Mouse (Mus musculus) splenic B cell, adult 2 months (primary cell): ENCODE data around the gene Slc7a15.
"Not testable (repeated sequence)": the region's sequence is repeated elsewhere in the genome, so short reads cannot be mapped to it uniquely, and the experiment has no call there.

Experiments
- DNase-seq: peaks from one replicate; pipeline ENCODE4 v3.0.0-alpha.2; 2011; ENCODE audit warnings: low read depth, low spot score
- H3K27me3 ChIP-seq: 2 replicates; pipeline ENCODE4 v1.6.1; 2012; ENCODE audit warnings: mild to moderate bottlenecking, low read length, moderate library complexity, mixed read lengths; ENCODE audit not compliant: control insufficient read depth, poor library complexity, insufficient read depth, severe bottlenecking
- H3K36me3 ChIP-seq: 2 replicates; pipeline ENCODE4 v1.6.1; 2012; ENCODE audit warnings: mild to moderate bottlenecking, low read length, moderate library complexity, mixed read lengths; ENCODE audit not compliant: control insufficient read depth, poor library complexity, insufficient read depth, severe bottlenecking

Slc7a15 gene

DNA sequence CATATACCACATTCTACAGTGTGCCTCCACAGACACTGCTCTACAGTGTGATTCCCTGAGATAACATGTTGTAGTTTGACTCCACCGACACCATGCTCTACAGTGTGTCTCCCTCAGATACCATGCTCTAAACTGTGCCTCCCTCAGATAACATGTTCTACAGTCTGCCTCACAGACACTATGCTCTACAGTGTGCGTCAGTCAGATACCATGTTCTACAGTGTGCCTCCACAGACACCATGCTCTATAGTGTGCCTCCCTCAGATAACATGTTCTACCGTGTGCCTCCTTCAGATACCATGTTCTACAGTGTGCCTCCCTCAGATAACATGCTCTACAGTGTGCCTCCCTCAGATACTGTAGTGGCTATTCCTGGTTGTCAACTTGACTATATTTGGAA is 10.2 kb upstream of the Slc7a15 start:
- no peaks in the 10 kb centered on the region for H3K27me3 ChIP-seq
- H3K36me3 ChIP-seq, result no peaks in the 10 kb centered on the region
- DNase-seq, result no peak

DNA sequence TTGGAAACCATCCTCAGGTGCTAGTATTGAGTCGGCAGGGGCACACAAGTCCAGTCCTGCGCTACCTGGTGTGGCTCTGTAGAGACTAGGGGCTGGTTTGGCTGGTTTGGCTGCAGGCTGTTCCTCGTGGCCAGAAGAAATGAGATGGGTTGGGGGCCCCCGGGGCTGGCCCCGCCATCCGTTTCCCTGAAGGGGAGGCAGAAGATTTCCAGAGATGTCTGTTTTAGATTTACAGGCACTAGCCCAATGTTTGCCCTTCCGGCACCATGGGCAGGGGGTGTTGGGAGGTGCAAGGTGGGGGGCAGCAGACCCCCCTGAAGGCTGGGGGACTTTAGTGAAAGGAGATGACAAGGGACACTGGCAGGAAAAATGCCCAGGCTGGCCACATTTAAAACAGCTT is 3.3 kb downstream of the Slc7a15 start:
- H3K27me3 ChIP-seq, result no peaks in the 10 kb centered on the region
- no peaks in the 10 kb centered on the region for H3K36me3 ChIP-seq
- no peak for DNase-seq

- not testable (repeated sequence) for H3K36me3 ChIP-seq, H3K27me3 ChIP-seq, DNase-seq
Measured at GRCm38 (mm10) chr12:8591326-8591725, 7.5 kb downstream of the Slc7a15 start.

- no peak for DNase-seq
- Histone ChIP-seq H3K36me3 (no peaks in the 10 kb centered on the region), H3K27me3 (no peaks in the 10 kb centered on the region)
Measured at GRCm38 (mm10) chr12:8573405-8573804, 25.5 kb downstream of the Slc7a15 start.

- DNase-seq, H3K27me3 ChIP-seq, H3K36me3 ChIP-seq: not testable (repeated sequence)
Measured at GRCm38 (mm10) chr12:8571903-8572341, 26.9 kb downstream of the Slc7a15 start.

GRCm38 (mm10) chr12:8571287-8571902 is 27.5 kb downstream of the Slc7a15 start:
- not testable (repeated sequence) for DNase-seq, H3K36me3 ChIP-seq, H3K27me3 ChIP-seq

DNA sequence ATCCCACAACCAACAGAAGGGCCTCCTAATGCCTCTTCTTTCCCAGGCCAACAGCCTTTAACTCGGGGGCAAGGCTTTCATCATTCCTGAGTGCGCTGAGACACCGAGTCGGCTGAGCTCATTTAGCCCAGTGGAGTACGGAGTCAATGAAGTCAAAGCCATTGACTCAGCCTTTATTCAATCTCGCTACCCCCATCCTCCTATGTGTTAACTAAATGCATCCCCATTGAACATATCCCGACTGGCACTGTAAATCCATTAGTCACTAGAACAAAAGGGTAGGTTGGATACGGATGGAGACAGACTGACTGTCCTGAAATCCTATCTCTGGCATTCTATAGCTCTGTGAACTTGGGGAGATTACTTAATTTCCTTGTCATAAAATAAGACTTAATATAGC is 36.7 kb downstream of the Slc7a15 start:
- not testable (repeated sequence) for DNase-seq, H3K27me3 ChIP-seq, H3K36me3 ChIP-seq

DNA sequence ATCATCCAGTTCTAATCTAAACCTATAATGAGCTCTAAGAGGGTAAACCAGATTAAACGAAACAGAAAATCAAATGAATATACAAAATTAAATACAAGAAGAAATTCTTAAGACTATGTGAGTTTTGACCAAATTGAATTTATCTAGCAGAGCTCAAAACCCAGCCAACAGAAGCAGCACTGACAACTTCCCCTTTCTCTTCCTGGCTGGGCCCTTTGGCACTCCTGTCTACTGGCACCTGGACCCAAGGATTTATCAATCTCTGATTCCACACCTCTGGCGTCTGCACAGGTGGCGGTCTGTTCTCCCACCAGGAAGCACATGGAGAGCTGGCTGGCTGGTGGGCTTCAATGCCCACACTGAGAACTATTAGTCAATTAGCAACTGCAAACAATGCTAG is 39.0 kb downstream of the Slc7a15 start:
- H3K36me3 ChIP-seq, DNase-seq, H3K27me3 ChIP-seq: not testable (repeated sequence)

DNA sequence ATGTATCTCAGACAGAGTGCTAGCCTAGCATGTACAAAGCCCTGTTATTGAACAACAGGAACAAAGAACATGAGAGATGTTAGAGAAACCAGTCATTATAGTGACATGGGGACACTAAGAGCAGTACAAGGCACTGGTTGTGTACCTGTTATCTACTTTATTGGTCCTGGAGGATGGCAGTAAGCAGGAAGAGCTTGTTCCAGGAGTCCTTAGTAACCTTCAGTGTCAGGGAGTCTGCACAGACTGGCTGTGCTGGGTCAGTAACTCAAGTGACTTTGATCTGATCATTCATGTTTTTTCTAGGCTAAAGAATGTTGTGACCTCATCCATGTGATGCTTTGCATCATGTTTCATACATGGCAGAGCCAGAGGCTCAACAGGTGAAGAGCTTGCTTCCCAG is 42.7 kb downstream of the Slc7a15 start:
- no peak for DNase-seq
- Histone ChIP-seq H3K36me3 (no peaks in the 10 kb centered on the region), H3K27me3 (no peaks in the 10 kb centered on the region)

GRCm38 (mm10) chr12:8555419-8555818 is 43.4 kb downstream of the Slc7a15 start:
- no peaks in the 10 kb centered on the region for H3K36me3 ChIP-seq
- DNase-seq, result no peak
- no peaks in the 10 kb centered on the region for H3K27me3 ChIP-seq

DNA sequence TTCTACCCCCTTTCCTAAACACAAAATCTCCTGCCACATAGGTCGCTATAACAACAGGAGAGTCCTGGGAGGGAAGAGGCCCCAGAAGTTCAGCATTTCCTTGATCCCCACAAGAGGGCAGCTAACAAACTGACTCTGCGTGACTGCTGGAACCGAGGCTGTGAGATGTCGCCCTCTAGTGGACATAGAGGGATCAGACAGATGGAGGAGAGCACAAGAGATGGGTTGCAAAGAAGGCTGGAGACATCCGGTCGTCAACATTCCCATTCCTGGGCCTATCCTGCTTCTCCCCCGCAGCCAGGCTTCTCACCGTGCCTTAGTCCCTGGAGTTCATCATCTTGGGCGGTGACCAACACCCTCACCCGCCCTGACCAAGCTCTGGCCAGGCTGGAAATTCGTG is 51.5 kb downstream of the Slc7a15 start:
- peak; percentile 88 for DNase-seq
- no peaks in the 10 kb centered on the region for H3K27me3 ChIP-seq
- no peaks in the 10 kb centered on the region for H3K36me3 ChIP-seq

DNA sequence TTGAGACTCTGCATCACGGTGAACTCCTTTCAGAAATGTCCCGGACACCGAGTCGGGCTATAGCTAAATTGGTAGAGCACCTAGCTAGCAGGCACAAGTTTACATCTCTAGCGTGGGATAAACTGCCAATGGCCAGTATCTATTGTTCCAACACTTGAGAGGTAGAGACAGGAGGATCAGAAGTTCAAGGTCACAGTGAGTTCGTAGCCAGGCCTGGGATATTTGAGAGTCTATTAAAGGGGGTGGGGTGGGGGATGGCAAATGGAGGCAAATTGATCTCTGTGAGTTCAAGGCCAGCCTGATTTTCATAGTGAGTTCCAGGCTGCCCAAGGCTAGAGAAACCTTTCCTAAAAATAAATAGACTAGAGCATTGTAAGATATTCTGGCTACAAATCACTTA is 52.1 kb downstream of the Slc7a15 start:
- no peak for DNase-seq
- H3K27me3 ChIP-seq, result no peaks in the 10 kb centered on the region
- no peaks in the 10 kb centered on the region for H3K36me3 ChIP-seq

DNA sequence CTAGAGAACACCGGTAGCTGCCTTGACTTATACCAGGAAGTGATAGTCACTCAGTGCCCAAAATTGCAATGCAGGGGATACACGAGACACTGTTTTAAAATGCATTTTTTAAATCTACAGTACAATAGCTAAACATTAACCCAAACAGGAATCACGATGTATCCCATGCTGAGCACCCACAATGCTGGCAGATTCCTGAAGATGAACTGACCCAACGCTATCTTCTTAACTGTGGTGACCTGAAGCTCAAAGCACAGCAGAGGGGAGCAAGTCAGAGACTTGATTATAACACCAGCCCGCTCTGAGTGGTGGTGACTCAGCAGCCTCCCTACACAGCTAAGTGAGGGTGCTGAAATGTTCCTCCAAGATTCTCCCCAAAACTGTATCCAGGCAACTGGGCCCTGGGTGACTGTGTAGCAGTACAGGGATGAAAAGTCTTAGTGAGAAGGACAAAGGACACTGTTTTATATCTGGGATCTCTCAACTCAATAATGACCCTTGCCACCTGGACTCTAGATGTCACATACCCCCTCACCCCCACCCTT is 53.7 kb downstream of the Slc7a15 start:
- Histone ChIP-seq H3K27me3 (no peaks in the 10 kb centered on the region), H3K36me3 (no peaks in the 10 kb centered on the region)
- DNase-seq, result no peak

DNA sequence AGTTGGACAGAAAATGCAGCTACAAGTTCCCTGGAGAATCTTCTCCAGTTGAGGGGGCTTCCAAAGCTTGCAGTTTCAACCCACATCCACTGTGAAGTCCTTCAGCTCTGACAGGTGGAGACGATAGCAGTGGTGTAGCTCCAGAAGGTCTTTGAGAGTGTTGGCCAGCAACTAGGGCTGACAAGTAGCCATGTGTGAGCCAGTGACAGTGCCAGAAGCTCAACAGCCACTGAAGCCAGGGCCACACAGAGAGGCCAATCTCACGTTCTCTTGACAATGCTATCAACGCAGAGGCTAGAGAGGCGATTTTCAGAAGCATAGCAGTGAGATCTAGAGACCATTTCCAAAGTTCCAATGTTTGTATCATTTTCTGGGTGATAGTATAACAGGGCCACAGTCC is 56.5 kb downstream of the Slc7a15 start:
- H3K36me3 ChIP-seq, result no peaks in the 10 kb centered on the region
- no peaks in the 10 kb centered on the region for H3K27me3 ChIP-seq
- no peak for DNase-seq

DNA sequence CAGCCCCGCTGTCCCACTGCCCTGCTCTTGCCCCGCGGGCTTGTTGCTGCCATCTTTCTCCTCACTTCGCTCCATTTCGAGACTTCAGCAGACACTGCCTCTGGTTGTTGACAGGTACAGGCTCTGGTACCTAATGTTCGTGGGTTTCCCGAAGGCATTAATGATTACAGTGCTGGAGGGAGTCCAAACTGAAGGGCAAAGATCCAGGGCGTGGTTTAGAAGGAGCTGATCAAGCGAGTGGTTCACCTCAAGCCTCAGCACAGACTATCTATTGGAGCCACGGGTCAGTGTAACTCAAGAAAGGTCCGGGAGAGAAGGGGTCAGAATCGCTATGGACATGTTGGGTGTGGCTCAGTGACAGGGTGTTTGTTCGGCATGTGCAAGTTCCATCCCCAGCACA is 59.4 kb downstream of the Slc7a15 start:
- no peaks in the 10 kb centered on the region for H3K36me3 ChIP-seq
- no peaks in the 10 kb centered on the region for H3K27me3 ChIP-seq
- DNase-seq, result no peak

GRCm38 (mm10) chr12:8537291-8537690 is 61.6 kb downstream of the Slc7a15 start:
- Histone ChIP-seq H3K36me3 (no peaks in the 10 kb centered on the region), H3K27me3 (no peaks in the 10 kb centered on the region)
- DNase-seq, result no peak
